Mouse (Mus musculus): ENCODE measurements at regions not wholly inside any gene's neighbourhood (a gene's known extent, or its start where the extent isn't known, plus 50 kb on each side); places are given as distances from the start of the nearest gene placed in this dataset.

DNA sequence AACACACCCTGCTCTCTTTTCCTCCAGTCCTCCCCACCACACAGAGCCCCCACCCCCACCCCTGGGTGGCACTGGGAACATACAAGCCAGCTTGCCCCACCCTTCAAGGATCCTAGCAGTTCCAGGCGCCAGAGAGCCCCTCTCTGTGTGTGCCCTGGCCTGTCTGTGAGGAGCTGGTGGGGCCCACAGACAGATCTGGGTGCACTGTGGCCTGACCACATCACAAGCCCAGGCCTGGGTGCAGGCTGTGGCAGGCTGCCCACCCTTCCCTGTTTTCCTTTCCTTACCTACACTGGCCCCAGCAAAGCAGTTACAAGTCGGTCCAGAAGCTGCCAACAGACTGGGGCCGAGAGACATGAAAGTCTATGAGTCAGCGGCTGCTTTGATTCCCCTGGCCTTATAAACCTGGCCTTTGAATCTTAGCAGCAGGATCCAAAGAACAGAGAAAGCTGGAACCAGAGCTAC, 74.8 kb upstream of the Spred2 start:
- in situ Hi-C loops (cut with MboI; ENCODE audit: unreplicated experiment in 2 of 2), result no loop called here

- in situ Hi-C loops (cut with MboI; ENCODE audit: unreplicated experiment in 2 of 2), result no loop called here
These were observed 74.2 kb upstream of the Spred2 start for GRCm38 (mm10) chr11:19849844-19850420.

DNA sequence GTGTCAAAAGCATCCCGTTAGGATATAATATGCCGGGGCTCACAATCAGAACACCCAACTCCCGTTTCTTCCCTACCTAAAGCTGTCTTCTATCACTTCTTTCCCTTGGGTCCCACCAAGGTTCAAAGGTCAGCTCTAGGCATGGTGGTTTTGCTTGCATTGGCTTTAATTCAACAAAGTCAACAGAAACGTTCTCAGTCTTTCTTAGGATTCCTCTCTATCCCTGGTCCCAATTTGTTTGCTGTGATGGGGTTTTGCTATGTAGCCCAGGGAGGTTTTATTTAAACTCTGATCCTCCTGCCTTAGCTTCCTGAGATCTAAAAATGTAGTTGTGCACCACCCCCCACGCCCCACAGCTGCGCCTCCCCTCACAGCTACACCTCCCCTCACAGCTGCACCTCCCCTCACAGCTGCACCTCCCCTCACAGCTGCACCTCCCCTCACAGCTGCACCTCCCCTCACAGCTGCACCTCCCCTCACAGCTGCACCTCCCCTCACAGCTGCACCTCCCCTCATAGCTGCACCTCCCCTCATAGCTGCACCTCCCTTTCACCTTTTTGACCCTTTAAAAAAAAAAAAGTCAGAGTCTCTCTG, 73.1 kb upstream of the Spred2 start:
- in situ Hi-C loops (cut with MboI; ENCODE audit: unreplicated experiment in 2 of 2), result no loop called here

GRCm38 (mm10) chr11:19861596-19861995, 62.6 kb upstream of the Spred2 start:
- in situ Hi-C loops (cut with MboI; ENCODE audit: unreplicated experiment in 2 of 2), result no loop called here

DNA sequence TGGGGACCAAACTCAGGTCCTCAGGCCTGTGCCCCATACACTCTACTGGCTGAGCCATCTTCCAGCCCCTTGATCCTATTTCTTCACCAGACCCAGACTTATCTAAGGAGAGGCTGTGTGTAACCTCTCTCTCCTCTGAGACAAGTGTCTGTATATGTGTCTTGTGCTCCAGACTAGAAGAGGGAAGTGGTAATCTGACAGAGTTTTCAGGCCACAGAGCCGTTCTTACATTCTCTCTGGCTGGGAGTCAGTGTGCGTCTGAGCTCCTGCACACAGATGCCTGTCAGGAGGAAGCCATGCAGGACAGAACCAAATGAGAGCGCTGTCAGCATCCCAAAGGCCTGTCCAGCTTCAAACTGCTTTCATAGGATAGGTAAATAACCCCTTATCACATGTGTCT, 60.8 kb upstream of the Spred2 start:
- in situ Hi-C loops (cut with MboI; ENCODE audit: unreplicated experiment in 2 of 2), result no loop called here

DNA sequence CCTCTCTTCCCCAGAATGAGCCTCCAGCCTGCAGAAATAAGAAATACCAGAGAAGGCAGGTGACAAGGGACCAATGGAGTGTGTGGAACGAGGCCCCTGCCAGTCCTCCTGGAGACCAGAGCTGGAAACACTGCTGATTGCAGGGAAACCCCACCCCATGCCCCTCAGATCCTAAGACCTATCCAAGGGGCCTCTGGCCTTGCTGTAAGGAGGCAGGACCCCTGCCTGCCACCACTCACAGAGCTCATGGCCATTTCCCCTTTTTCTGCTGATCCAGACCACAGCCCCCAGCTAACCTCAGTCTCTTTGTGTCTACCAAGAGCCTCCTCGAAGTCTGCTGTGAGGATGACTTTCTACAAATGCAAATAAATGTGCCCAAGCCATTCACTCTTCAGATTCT, 57.9 kb upstream of the Spred2 start:
- in situ Hi-C loops (cut with MboI; ENCODE audit: unreplicated experiment in 2 of 2), result no loop called here

- in situ Hi-C loops (cut with MboI; ENCODE audit: unreplicated experiment in 2 of 2), result no loop called here
These were observed 54.5 kb upstream of the Spred2 start for GRCm38 (mm10) chr11:19869671-19870070.

DNA sequence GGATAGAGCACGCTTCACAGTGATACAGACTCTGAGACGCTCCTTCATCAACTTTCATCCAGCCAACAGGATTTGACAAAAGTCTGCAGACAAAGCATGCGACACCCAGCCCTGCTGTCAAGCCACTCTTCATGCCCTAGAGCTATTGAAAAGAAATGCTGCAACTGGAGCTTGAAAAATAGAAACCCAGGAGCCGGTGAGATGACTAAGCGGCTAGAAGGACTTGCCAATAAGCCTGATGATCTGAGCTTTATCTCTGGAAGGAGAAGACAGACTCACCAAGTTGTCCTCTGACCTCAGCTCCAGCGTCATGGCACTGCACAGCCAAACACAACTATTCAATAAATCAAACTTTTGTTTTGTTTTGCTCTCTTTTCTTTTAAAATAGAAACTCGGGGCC, 54.0 kb upstream of the Spred2 start:
- in situ Hi-C loops (cut with MboI; ENCODE audit: unreplicated experiment in 2 of 2), result no loop called here

- in situ Hi-C loops (cut with MboI; ENCODE audit: unreplicated experiment in 2 of 2), result no loop called here
These were observed 50.4 kb upstream of the Spred2 start for GRCm38 (mm10) chr11:19873796-19874195.

Measured in v-Abl transformed pro-B cells (cell line).